Mouse (Mus musculus) forebrain, embryonic 11.5 days (tissue): Measurements from ENCODE around the gene Rab11b. TPM values are rescaled to one million over a fixed set of nuclear protein-coding genes. Genes with fewer than 3 reads are reported as not detected.

ENCODE experiments used
- ATAC-seq: fragments of 200-750 bp; cut with Nextera tagmentation; replicated peaks from 2 replicates; pipeline ENCODE4 v1.8.0; 2017; ENCODE audit warnings: moderate TSS enrichment; ENCODE audit not compliant: low FRiP score
- DNase-seq: peaks from one replicate; pipeline ENCODE4 v3.0.0-alpha.2; 2017; ENCODE audit warnings: low spot score
- H3K27ac ChIP-seq: fragments of 300-500 bp; sonication (generic); 2 replicates; pipeline ENCODE4 v1.5.1; 2014; ENCODE audit warnings: low read depth, low read length
- H3K27me3 ChIP-seq: fragments of 300-500 bp; sonication (generic); 2 replicates; pipeline ENCODE4 v1.6.1; 2014; ENCODE audit warnings: mild to moderate bottlenecking, low read length, mixed read lengths; ENCODE audit not compliant: control insufficient read depth, insufficient read depth
- H3K36me3 ChIP-seq: fragments of 300-500 bp; sonication (generic); 2 replicates; pipeline ENCODE4 v1.6.1; 2014; ENCODE audit warnings: mild to moderate bottlenecking, low read length, moderate library complexity, mixed read lengths; ENCODE audit not compliant: control insufficient read depth, insufficient read depth
- H3K4me1 ChIP-seq: fragments of 300-500 bp; sonication (generic); replicated peaks from 2 replicates; pipeline ENCODE4 v1.6.1; 2014; ENCODE audit warnings: low read length, mixed read lengths; ENCODE audit not compliant: control insufficient read depth, insufficient read depth
- H3K4me2 ChIP-seq: fragments of 300-500 bp; sonication (generic); 2 replicates; pipeline ENCODE4 v1.6.1; 2014; ENCODE audit warnings: low read depth, mild to moderate bottlenecking, low read length, moderate library complexity, mixed read lengths; ENCODE audit not compliant: severe bottlenecking
- H3K4me3 ChIP-seq: fragments of 300-500 bp; sonication (generic); 2 replicates; pipeline ENCODE4 v1.5.1; 2014; ENCODE audit warnings: low read depth, low read length
- H3K9ac ChIP-seq: fragments of 300-500 bp; sonication (generic); 2 replicates; pipeline ENCODE4 v1.6.1; 2014; ENCODE audit warnings: low read length
- H3K9me3 ChIP-seq: fragments of 300-500 bp; sonication (generic); 2 replicates; pipeline ENCODE4 v1.6.1; 2016; ENCODE audit warnings: low read length, mixed read lengths; ENCODE audit not compliant: control insufficient read depth
- WGBS: fragments of 180-500 bp; shearing (Covaris S2); extraction: QIAGEN DNeasy Blood & Tissue Kit; methylation state at CpG from one replicate; pipeline ENCODE4 v1.1.7; 2014; 5-methylcytosine and 5-hydroxymethylcytosine counted together
- polyA plus RNA-seq: library from polyadenylated mRNA; unstranded; fragments of >200 nt; fragmentation: Nextera tagmentation; extraction: Ambion mirVana; gene quantifications from 2 replicates; pipeline ENCODE4 v1.2.1, GENCODE M21; 2014

Gene Rab11b
- polyA plus RNA-seq, 1 experiment from 2014 or later = 330 TPM

DNA sequence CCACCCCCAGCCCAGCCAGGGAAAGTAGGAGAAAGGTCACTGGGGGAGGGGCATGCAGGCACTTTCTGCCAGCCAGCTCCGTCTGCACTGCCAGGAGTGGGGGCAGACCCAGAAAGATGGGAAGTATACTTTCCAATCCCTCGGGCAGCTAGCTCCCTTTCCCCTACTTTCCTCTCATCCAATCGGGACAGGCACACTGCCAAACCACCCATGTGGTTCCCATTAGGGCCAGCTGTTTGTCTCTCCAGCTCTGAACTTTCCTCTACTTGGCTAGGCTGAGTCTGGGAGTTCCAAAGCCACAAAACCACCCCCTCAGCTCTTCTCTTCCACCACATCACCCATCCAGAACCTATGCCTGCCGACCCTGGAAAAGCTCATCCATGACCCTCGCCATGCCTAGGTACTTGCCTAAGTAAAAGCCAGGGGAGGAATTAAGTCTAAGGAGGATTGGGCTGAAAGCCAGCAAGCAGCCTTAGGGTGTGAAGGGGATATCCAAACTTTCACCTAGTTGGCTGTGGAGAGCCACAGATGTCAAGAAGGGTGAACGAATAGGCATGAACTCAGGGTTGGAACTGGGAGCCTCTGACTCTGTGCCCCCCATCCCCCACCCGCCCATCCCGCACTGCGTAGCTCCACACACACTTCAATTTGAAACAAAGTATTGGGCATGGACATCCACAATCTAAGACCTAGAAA is 19.1 kb upstream of the Rab11b start:
- no peak overlapping the region for H3K27ac ChIP-seq
- no peak for ATAC-seq

DNA sequence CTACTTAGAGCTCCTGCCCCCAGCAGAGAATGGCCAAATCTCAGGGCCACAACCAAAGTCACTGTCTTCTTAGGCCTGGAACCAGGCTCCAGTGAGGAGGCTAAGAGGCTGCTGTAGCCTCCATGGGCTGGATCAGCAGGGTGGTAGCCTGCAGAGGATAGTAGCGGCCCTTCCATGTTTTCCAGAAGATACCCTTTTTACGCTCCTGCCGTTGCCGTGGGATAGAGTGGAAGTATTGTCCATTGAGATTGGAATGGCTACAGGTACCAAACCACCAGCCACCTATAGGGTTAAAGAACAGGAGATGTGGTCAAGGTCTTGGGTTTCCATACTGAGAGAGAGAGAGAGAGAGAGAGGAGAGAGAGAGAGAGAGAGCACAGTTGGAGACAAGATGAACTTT is 15.0 kb upstream of the Rab11b start:
- 91% methylated on average over 4 of the region's 4 CpGs for WGBS
- Histone ChIP-seq H3K36me3 (no peaks in the 10 kb centered on the region), H3K27me3 (no peaks in the 10 kb centered on the region), H3K9ac (no peak overlapping the region), H3K4me3 (no peak overlapping the region), H3K4me2 (no peak overlapping the region), H3K27ac (no peak overlapping the region), H3K9me3 (no peaks in the 10 kb centered on the region), H3K4me1 (no peaks in the 10 kb centered on the region)
- no peak for DNase-seq
- ATAC-seq = no peak

More for the DNA sequence above, 19.1 kb upstream of the Rab11b start:
- WGBS = 66% methylated on average over 9 of the region's 9 CpGs
- H3K36me3 ChIP-seq = no peaks in the 10 kb centered on the region
- DNase-seq = peak; percentile 72
- H3K4me1 ChIP-seq = 0 out of 2 replicates have a peak, but pooled peaks cover 2% of the 10 kb centered on the region
- H3K9ac ChIP-seq = no peak overlapping the region
- H3K4me2 ChIP-seq = peak overlapping the region; percentile 12; the same call in 1 of the 2 replicates
- no peak overlapping the region for H3K4me3 ChIP-seq
- no peaks in the 10 kb centered on the region for H3K9me3 ChIP-seq
- H3K27me3 ChIP-seq = no peaks in the 10 kb centered on the region

DNA sequence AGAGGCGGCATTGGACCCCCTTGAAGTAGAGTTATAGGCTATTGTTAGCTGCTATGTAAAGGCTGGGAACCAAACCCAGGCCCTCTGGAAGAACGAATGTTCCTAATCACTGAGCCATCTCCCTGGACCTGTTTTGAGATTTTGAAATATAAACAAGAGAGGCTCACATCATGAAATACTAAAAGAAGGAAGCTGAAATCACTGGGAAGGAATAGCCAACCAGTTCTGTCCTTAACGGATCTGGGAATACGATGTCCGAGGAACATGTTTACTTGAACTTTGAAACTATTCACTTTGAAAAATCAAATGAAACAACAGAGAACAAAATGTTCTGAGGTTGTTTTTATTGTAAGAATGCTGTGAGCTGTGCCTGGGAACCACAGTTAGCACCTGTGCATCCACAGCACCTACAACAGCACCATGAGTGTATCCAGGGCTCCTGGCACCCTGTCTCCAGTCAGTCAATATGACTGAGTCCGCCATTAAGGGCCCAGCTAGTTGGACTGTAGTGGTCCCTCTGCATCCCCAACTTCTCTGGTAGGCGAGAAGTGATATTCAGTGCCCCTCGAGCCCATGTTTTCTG is 14.3 kb upstream of the Rab11b start:
- no peak for ATAC-seq
- Histone ChIP-seq H3K4me3 (no peak overlapping the region), H3K9me3 (no peaks in the 10 kb centered on the region), H3K4me2 (no peak overlapping the region), H3K4me1 (no peaks in the 10 kb centered on the region), H3K27ac (no peak overlapping the region), H3K36me3 (no peaks in the 10 kb centered on the region), H3K9ac (no peak overlapping the region), H3K27me3 (no peaks in the 10 kb centered on the region)
- DNase-seq = no peak
- 90% methylated on average over 8 of the region's 8 CpGs for WGBS

DNA sequence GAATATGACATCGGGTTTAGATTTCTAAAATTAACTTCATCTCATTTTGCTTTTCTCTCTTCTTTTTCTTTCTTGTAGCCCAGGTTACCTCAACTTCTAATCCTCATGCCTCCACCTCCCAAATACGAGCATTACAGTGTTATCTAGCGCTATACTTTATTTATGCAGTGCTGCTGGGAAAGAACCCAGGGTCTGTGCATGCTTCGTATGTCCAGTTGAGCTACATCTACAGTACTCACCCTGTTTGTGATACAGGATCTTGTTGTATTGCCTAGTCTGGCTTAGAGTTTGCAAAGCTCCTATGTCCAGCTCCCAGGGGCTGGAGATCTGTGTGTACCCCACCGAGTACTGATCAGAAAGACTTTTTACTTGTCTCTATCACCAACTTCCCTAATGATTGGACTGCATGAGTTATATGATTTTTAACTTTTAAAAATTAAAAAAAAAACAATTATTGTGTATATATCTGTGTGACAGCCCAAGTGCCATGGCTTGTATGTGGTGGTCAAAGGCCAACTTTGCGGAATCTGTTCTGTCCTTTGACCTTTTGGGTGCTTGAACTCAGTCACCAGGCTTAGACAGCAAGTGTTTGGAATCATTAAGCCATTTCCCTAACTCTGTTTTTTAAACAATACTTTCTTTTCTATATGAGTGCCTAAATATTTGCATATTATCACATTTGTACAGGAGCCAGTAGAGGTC is 13.7 kb upstream of the Rab11b start:
- Histone ChIP-seq H3K4me3 (no peak overlapping the region), H3K36me3 (no peaks in the 10 kb centered on the region), H3K9ac (no peak overlapping the region), H3K4me1 (no peaks in the 10 kb centered on the region), H3K27ac (no peak overlapping the region), H3K27me3 (no peaks in the 10 kb centered on the region), H3K9me3 (no peaks in the 10 kb centered on the region), H3K4me2 (no peak overlapping the region)
- WGBS = 90% methylated on average over 6 of the region's 6 CpGs
- DNase-seq (no peak), ATAC-seq (no peak)

DNA sequence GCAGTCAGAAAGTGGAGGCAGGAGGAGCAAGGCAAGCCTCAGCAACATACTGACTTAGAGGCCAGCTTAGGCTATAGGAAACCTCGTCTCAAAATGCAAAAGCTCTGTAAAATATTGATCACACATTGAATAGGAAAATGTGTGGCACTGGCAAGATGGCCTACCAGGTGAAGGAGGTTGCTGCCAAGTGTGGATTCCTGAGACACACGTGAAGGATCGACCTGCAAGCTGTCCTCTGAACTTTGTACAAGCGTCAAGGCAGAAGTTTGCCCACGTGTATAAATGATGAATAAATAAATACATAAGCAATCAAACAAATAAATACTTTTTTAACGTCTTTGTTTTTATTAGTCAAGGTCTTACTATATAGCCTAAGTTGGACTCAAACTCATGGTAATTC is 13.1 kb upstream of the Rab11b start:
- Histone ChIP-seq H3K27ac (no peak overlapping the region), H3K27me3 (no peaks in the 10 kb centered on the region), H3K36me3 (no peaks in the 10 kb centered on the region), H3K4me1 (no peaks in the 10 kb centered on the region), H3K9ac (no peak overlapping the region), H3K9me3 (no peaks in the 10 kb centered on the region), H3K4me3 (no peak overlapping the region), H3K4me2 (no peak overlapping the region)
- no peak for DNase-seq
- ATAC-seq = no peak
- 84% methylated on average over 6 of the region's 6 CpGs for WGBS

DNA sequence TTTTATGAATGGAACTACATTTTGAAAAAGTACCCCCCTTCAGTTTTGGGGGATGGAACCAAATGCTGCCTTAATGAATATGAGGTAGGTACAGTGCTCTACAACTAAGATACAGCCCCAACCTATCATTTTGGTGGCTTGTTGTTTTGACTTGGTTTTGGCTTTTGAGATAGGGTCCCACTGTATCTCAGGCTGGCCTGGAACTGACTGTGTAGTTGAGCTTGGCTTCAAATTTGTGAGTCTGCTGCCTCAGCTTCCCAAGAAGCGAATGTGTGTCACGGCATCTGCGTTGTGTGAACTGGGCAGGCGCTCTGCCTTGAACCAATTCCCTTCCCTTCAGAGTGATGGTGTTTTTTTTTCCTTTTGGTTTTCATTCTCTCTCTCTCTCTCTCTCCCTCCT is 11.3 kb upstream of the Rab11b start:
- no peak for ATAC-seq
- H3K4me3 ChIP-seq = no peak overlapping the region
- no peak overlapping the region for H3K4me2 ChIP-seq
- H3K9ac ChIP-seq = no peak overlapping the region
- no peaks in the 10 kb centered on the region for H3K27me3 ChIP-seq
- H3K27ac ChIP-seq = no peak overlapping the region
- H3K4me1 ChIP-seq = no peaks in the 10 kb centered on the region
- no peak for DNase-seq
- 91% methylated on average over 4 of the region's 4 CpGs for WGBS
- H3K9me3 ChIP-seq = no peaks in the 10 kb centered on the region
- no peaks in the 10 kb centered on the region for H3K36me3 ChIP-seq

DNA sequence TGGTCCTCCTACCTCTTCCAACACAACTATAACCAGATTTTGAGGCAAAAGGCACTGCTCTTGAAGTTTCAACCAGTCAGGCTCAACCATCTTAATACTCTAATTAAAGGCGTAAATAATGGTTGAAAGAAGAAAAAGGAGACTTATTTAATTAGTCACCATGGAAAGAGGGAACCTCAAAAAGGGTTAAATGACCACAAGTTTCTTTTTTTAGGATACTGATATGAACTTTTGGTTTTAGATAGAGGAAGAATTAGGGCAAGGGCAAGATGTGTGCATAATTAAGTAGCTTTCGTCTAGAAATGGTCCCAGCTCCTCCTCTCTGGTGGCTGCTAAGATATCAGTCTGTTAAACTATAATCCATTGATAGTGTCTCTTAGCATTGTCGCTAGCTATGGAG is 6.1 kb upstream of the Rab11b start:
- DNase-seq (no peak), ATAC-seq (no peak)
- Histone ChIP-seq H3K27ac (no peak overlapping the region), H3K9me3 (no peaks in the 10 kb centered on the region), H3K4me2 (no peak overlapping the region), H3K4me3 (no peak overlapping the region), H3K27me3 (no peaks in the 10 kb centered on the region), H3K36me3 (no peaks in the 10 kb centered on the region), H3K9ac (no peak overlapping the region), H3K4me1 (no peaks in the 10 kb centered on the region)
- 73% methylated on average over 3 of the region's 3 CpGs for WGBS

DNA sequence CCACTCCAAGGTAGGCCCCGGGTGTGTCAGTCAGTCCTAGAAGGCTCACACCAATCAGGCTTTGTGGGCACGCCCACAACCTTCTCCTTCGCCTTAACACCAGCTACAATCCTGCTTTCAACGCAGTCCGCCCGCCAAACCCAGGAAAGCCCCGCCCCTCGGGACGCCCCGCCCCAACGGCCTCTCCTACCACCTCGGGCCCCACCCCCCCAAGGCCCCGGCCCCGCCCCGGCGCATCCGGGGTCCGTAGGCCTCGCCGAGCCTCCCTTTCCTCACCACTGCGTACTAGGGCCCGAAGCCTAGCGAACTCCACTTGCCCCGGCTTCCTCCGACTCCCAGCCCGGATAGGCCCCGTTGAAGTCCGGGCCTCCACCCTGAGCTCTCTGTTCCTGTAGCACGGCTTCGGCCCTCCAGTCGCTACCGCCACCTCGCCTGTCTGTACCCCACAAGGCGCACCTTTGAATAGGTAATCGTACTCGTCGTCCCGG is 519 bp downstream of the Rab11b start:
- peak; percentile 88 for ATAC-seq
- Histone ChIP-seq H3K4me2 (peak overlapping the region; percentile 80), H3K4me1 (peaks cover 10% of the 10 kb centered on the region), H3K36me3 (no peaks in the 10 kb centered on the region; the same call in 1 of the 2 replicates), H3K27me3 (no peaks in the 10 kb centered on the region), H3K9me3 (no peaks in the 10 kb centered on the region), H3K4me3 (peak overlapping the region; percentile 77), H3K27ac (peak overlapping the region; percentile 98), H3K9ac (peak overlapping the region; percentile 99)
- WGBS = 2% methylated on average over 38 of the region's 38 CpGs
- DNase-seq = peak; percentile 98
